Mouse (Mus musculus): Measurements from ENCODE around the gene Hoxd3. TPM values are rescaled to one million over a fixed set of nuclear protein-coding genes. Genes with fewer than 3 reads are reported as not detected.

Hoxd3 gene
- polyA plus RNA-seq, 1 experiment from 2014 or later = 55.9 TPM

- no peak; the same call in 1 of the 2 replicates for ATAC-seq (ENCODE audit: low FRiP score, low read depth)
- peak overlapping the region; percentile 47 for H3K4me3 ChIP-seq
- H3K4me1 ChIP-seq = peaks cover 83% of the 10 kb centered on the region
- H3K9ac ChIP-seq = peak overlapping the region; percentile 92
- H3K9me3 ChIP-seq = no peaks in the 10 kb centered on the region
- WGBS = under 1% methylated on average over 20 of the region's 20 CpGs
- no peaks in the 10 kb centered on the region for H3K27me3 ChIP-seq (replicated peaks)
- peak overlapping the region; percentile 96 for H3K4me2 ChIP-seq (replicated peaks)
- H3K27ac ChIP-seq = peak overlapping the region; percentile 99
- H3K36me3 ChIP-seq = peaks cover 13% of the 10 kb centered on the region; the same call in 1 of the 2 replicates
These were observed 27.1 kb downstream of the Hoxd3 start for GRCm38 (mm10) chr2:74738623-74739475.

DNA sequence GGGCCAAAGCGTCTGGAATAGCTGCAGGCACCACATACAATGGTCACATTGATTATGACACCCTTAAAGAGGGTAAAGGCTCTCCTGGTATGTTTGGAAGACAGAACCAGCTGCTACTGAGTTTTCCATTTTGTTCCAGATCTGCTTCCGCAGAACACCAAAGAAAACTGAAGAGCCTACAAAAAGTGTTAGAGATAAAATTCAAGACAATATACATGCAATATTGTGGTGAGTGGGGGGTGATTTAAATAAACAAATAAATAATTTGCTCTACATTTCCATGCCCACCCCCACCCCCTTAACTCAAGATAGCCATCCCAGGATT lies 27.7 kb downstream of the Hoxd3 start:
- H3K4me2 ChIP-seq (replicated peaks) = peak overlapping the region; percentile 96
- H3K4me1 ChIP-seq = peaks cover 83% of the 10 kb centered on the region
- peak overlapping the region; percentile 99 for H3K27ac ChIP-seq
- H3K9ac ChIP-seq = peak overlapping the region; percentile 92
- H3K27me3 ChIP-seq (replicated peaks) = no peaks in the 10 kb centered on the region
- peaks cover 19% of the 10 kb centered on the region; the same call in 1 of the 2 replicates for H3K36me3 ChIP-seq
- WGBS = 1% methylated on average over 2 of the region's 2 CpGs
- peak overlapping the region; percentile 47 for H3K4me3 ChIP-seq
- no peak for ATAC-seq (ENCODE audit: low FRiP score, low read depth)
- no peaks in the 10 kb centered on the region for H3K9me3 ChIP-seq

DNA sequence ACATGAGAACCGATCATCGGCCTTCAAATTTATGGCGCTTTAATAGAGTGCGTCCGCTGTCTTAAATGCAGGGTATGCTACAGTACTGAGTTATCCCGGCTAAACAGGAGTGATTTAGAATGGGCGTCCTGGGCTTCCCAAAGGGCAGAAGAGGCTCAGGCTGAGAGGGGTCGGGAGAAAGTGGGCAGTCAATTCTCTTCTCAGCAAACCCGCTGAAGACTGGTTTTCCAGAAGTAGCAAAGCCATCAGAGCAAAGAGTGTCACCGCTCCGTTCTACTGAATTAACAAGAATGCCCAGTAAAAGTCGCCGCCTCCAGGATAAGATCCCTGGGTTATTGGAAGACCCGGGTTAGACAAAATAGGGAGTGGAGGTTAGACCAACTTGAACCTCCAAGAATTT lies 28.1 kb downstream of the Hoxd3 start:
- 2% methylated on average over 14 of the region's 14 CpGs for WGBS
- peak overlapping the region; percentile 47 for H3K4me3 ChIP-seq
- H3K9ac ChIP-seq = peak overlapping the region; percentile 92
- ATAC-seq (ENCODE audit: low FRiP score, low read depth) = 0 out of 2 replicates have a peak, but pooled peaks have one; percentile 5
- H3K4me1 ChIP-seq = peaks cover 84% of the 10 kb centered on the region
- no peaks in the 10 kb centered on the region for H3K27me3 ChIP-seq (replicated peaks)
- peak overlapping the region; percentile 99 for H3K27ac ChIP-seq
- peaks cover 21% of the 10 kb centered on the region; the same call in 1 of the 2 replicates for H3K36me3 ChIP-seq
- peak overlapping the region; percentile 96 for H3K4me2 ChIP-seq (replicated peaks)
- H3K9me3 ChIP-seq = no peaks in the 10 kb centered on the region

DNA sequence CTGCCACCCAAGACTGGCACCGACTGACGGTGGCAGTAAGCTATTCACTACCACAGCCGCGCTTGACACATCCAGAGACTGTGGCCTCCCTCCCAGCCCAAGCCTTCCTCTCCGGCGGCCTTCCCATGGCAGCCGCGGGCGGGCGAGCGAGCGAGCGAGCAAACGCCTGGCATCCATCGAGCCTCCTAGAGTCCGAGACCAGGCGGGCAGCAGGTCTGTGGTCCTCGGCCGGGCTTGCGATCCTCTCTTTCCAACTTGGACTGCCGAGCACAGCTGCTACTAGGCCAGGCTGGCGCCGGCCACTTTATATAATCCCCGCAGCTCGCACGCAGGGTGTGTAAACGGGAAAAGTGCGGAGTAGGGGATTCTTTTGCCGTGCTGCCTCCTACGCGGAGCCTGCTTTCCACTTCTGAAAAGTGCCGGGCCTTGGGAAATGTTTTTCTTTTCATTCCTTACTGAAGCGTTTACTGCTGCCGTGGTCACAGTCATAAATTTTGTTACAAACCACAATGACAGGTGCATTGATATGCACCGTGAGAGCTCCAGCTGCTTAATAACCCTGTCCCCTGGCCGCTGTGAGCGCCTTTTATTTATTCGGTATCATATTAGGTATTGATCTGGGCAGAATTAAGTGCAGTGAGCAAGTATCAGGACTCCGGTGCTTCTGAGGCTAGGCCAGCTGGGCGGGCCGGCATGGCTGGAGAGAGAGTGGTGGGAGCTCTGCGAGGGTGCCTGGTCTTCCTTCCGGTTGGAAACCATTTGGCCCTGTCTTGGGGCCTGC lies 28.8 kb downstream of the Hoxd3 start:
- H3K27me3 ChIP-seq (replicated peaks) = no peaks in the 10 kb centered on the region
- WGBS = under 1% methylated on average over 43 of the region's 43 CpGs
- peaks cover 21% of the 10 kb centered on the region; the same call in 1 of the 2 replicates for H3K36me3 ChIP-seq
- H3K4me2 ChIP-seq (replicated peaks) = peak overlapping the region; percentile 96
- peak overlapping the region; percentile 47 for H3K4me3 ChIP-seq
- H3K9me3 ChIP-seq = no peaks in the 10 kb centered on the region
- peak overlapping the region; percentile 92 for H3K9ac ChIP-seq
- peak; percentile 48 for ATAC-seq (ENCODE audit: low FRiP score, low read depth)
- peak overlapping the region; percentile 99 for H3K27ac ChIP-seq
- H3K4me1 ChIP-seq = peaks cover 84% of the 10 kb centered on the region

DNA sequence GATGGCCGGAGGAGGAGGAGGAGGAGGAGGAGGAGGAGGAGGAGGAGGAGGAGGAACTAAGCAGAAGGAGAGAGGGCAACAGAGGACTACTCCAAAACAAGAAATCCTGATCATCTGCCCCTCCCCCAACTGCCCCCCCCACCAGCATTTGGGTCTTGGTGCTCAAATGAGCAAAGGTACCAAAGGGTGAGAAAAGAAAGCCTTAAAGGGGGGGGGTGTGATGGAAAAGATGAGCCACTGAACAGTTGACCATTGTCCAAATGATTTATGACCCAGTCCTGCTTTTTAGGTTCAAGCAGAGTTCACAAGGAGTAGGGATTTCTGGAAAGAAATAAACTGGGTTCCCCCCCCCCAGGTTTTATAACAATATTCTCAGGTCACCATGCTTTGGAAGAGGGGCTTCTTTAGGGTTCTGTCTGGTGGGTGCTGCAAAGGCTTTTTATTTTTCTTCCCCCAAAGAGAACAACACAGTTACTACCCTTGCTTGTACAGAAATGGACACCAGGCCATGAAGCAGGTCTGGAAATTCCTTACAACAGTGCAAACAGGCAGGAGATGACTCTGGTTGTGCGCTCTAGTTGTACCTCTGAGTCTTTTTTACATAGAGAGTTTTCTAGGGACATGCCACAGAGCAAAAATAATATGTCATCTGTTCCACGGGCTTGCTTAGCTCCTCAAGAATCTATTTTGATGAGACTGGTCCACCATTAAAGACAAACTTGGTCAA lies 29.7 kb downstream of the Hoxd3 start:
- Histone ChIP-seq H3K4me3 (peak overlapping the region; percentile 47; the same call in 1 of the 2 replicates), H3K9ac (peak overlapping the region; percentile 92; the same call in 1 of the 2 replicates), H3K27me3 (replicated peaks) (no peaks in the 10 kb centered on the region), H3K9me3 (no peaks in the 10 kb centered on the region), H3K4me1 (peaks cover 84% of the 10 kb centered on the region), H3K4me2 (replicated peaks) (peak overlapping the region; percentile 96), H3K27ac (peak overlapping the region; percentile 99), H3K36me3 (peaks cover 15% of the 10 kb centered on the region)
- 15% methylated on average over 2 of the region's 3 CpGs for WGBS
- ATAC-seq (ENCODE audit: low FRiP score, low read depth) = 0 out of 2 replicates have a peak, but pooled peaks have one; percentile 0

GRCm38 (mm10) chr2:74741979-74742277 lies 30.2 kb downstream of the Hoxd3 start:
- peak overlapping the region; percentile 96; the same call in 1 of the 2 replicates for H3K4me2 ChIP-seq (replicated peaks)
- H3K4me1 ChIP-seq = peaks cover 85% of the 10 kb centered on the region
- H3K36me3 ChIP-seq = peaks cover 17% of the 10 kb centered on the region
- H3K9me3 ChIP-seq = no peaks in the 10 kb centered on the region
- H3K27me3 ChIP-seq (replicated peaks) = no peaks in the 10 kb centered on the region
- no peak for ATAC-seq (ENCODE audit: low FRiP score, low read depth)
- H3K9ac ChIP-seq = no peak overlapping the region
- H3K4me3 ChIP-seq = no peak overlapping the region
- peak overlapping the region; percentile 99 for H3K27ac ChIP-seq

- Histone ChIP-seq H3K27ac (peak overlapping the region; percentile 96), H3K9ac (peak overlapping the region; percentile 94), H3K36me3 (peaks cover 20% of the 10 kb centered on the region), H3K9me3 (no peaks in the 10 kb centered on the region), H3K4me2 (replicated peaks) (peak overlapping the region; percentile 74), H3K4me3 (peak overlapping the region; percentile 52), H3K27me3 (replicated peaks) (no peaks in the 10 kb centered on the region), H3K4me1 (peaks cover 82% of the 10 kb centered on the region)
- ATAC-seq (ENCODE audit: low FRiP score, low read depth) = peak; percentile 14; the same call in 1 of the 2 replicates
- WGBS = 3% methylated on average over 6 of the region's 6 CpGs
These were observed 34.0 kb downstream of the Hoxd3 start for GRCm38 (mm10) chr2:74745540-74746297.

DNA sequence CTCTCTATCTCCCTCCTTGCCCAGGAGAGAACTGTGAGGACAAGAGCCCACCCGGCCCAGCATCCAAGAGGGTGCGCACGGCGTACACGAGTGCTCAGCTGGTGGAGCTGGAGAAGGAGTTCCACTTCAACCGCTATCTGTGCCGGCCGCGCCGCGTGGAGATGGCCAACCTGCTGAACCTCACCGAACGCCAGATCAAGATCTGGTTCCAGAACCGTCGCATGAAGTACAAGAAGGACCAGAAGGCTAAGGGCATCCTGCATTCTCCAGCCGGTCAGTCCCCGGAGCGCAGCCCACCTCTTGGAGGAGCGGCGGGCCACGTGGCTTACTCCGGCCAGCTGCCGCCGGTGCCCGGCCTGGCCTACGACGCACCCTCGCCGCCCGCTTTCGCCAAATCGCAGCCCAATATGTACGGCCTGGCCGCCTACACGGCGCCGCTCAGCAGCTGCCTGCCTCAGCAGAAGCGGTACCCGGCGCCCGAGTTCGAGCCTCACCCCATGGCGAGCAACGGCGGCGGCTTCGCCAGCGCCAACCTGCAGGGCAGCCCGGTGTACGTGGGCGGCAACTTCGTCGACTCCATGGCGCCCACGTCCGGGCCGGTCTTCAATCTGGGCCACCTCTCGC lies 34.7 kb downstream of the Hoxd3 start:
- 2% methylated on average over 58 of the region's 58 CpGs for WGBS
- Histone ChIP-seq H3K4me3 (peak overlapping the region; percentile 52), H3K4me2 (replicated peaks) (peak overlapping the region; percentile 74), H3K9ac (peak overlapping the region; percentile 94), H3K27me3 (replicated peaks) (no peaks in the 10 kb centered on the region), H3K27ac (peak overlapping the region; percentile 96), H3K4me1 (peaks cover 79% of the 10 kb centered on the region), H3K36me3 (peaks cover 20% of the 10 kb centered on the region), H3K9me3 (no peaks in the 10 kb centered on the region)
- ATAC-seq (ENCODE audit: low FRiP score, low read depth) = no peak

GRCm38 (mm10) chr2:74747006-74747405 lies 35.3 kb downstream of the Hoxd3 start:
- Histone ChIP-seq H3K9ac (peak overlapping the region; percentile 94), H3K4me3 (peak overlapping the region; percentile 52)
- 2% methylated on average over 24 of the region's 24 CpGs for WGBS

GRCm38 (mm10) chr2:74747661-74748141 lies 36.0 kb downstream of the Hoxd3 start:
- 6% methylated on average over 11 of the region's 11 CpGs for WGBS
- Histone ChIP-seq H3K4me3 (peak overlapping the region; percentile 52), H3K36me3 (peaks cover 20% of the 10 kb centered on the region), H3K4me1 (peaks cover 86% of the 10 kb centered on the region), H3K27me3 (replicated peaks) (no peaks in the 10 kb centered on the region), H3K27ac (peak overlapping the region; percentile 96), H3K9me3 (no peaks in the 10 kb centered on the region), H3K4me2 (replicated peaks) (peak overlapping the region; percentile 74), H3K9ac (peak overlapping the region; percentile 94)
- ATAC-seq (ENCODE audit: low FRiP score, low read depth) = no peak

More at GRCm38 (mm10) chr2:74747006-74747405, 35.3 kb downstream of the Hoxd3 start:
- Histone ChIP-seq H3K4me2 (replicated peaks) (peak overlapping the region; percentile 74), H3K27me3 (replicated peaks) (no peaks in the 10 kb centered on the region), H3K9me3 (no peaks in the 10 kb centered on the region), H3K36me3 (peaks cover 20% of the 10 kb centered on the region), H3K4me1 (peaks cover 79% of the 10 kb centered on the region), H3K27ac (peak overlapping the region; percentile 96)
- peak; percentile 14; the same call in 1 of the 2 replicates for ATAC-seq (ENCODE audit: low FRiP score, low read depth)

Measured in neural tube, embryonic 12.5 days (tissue).